Mouse (Mus musculus) gastrocnemius, postnatal 14 days (tissue): ENCODE results near the gene Ifitm2. TPM values are rescaled to one million over a fixed set of nuclear protein-coding genes. Genes with fewer than 3 reads are reported as not detected.
"Not testable (repeated sequence)": the region's sequence is repeated elsewhere in the genome, so short reads cannot be mapped to it uniquely, and the experiment has no call there.

ENCODE experiments used
- DNase-seq: peaks from one replicate; pipeline ENCODE4 v3.0.0; 2021; ENCODE audit warnings: mixed read lengths
- intact Hi-C: fragments of 180-260 bp; cut with DNase I; formaldehyde crosslinking; loops from one replicate; pipeline ENCODE4 v1.15.1; 2025; ENCODE audit warnings: low total_unique reads
- long read RNA-seq, 2 experiments: library from polyadenylated mRNA; stranded (forward); transcript quantifications; one replicate each; pipeline ENCODE4 v2.0.0; 2021
- total RNA-seq, 2 experiments: library from RNA; stranded (reverse); gene quantifications; 2 replicates each; pipeline ENCODE4 v1.2.3; 2021

The Ifitm2 gene
- total RNA-seq, result 100 to 1,000 TPM in 1 of 2 experiments, 10 to 100 TPM in 1; 83.9 to 105 TPM
- long read RNA-seq, experiment 1, transcript Ifitm2-201 (2 exons, 655 nt), result major isoform, 52 of 53 reads
- long read RNA-seq, experiment 1, partial matches to known transcripts, result 0 of 53 reads
- long read RNA-seq, experiment 1, other reads (novel, unspliced or antisense), result 1 of 53 reads
- long read RNA-seq, experiment 2, transcript Ifitm2-201 (2 exons, 655 nt), result major isoform, 70 of 71 reads
- long read RNA-seq, experiment 2, partial matches to known transcripts, result 1 of 71 reads
- long read RNA-seq, experiment 2, other reads (novel, unspliced or antisense), result 0 of 71 reads

DNA sequence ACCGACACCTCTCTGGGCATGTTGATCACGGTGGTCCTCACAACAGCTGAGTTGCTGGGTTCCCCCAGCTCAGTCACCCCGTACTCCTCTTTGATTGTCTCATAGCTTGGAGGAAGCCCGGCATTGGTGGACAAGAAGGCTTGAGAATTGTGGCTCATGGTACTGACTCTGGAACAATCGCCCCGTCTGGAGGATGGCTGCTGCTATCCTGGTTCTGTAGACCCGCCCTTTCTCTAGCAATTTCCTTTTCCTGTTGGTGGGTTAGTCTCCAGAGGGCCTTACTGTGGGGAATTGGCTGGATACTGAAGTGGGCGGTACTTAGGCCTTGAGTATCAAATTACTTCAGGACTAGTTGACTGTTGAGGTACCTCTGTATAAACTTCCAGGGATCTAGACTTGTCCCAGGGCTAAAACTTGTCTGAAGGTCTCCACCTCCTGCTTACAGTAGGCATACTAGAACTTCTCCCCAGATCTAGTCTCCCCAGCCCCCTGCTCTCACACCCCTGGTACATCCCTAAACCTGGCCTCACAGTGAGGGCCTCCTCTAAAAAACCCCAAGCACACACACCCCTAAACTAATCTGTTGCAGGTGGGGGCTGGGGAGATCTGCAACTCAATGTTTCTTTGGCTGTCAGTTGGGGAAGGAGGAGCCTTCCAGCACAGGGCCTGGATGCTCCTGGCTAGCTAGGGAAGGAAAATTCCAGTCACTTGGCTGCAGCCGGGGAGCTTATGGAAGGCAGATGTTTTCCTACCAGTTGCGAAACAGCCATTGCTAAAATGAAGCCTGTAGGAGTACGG is at the start of gene Ifitm2, which contains the start of gene Gm45717:
TSS of gene Ifitm2 (minus strand) at position 230 of the 798 bp plus-strand sequence.
TSS of gene Gm45717 (minus strand) at position 180 of the 798 bp plus-strand sequence.
- intact Hi-C loops, result no loop called here
- DNase-seq, result peak; percentile 85

DNA sequence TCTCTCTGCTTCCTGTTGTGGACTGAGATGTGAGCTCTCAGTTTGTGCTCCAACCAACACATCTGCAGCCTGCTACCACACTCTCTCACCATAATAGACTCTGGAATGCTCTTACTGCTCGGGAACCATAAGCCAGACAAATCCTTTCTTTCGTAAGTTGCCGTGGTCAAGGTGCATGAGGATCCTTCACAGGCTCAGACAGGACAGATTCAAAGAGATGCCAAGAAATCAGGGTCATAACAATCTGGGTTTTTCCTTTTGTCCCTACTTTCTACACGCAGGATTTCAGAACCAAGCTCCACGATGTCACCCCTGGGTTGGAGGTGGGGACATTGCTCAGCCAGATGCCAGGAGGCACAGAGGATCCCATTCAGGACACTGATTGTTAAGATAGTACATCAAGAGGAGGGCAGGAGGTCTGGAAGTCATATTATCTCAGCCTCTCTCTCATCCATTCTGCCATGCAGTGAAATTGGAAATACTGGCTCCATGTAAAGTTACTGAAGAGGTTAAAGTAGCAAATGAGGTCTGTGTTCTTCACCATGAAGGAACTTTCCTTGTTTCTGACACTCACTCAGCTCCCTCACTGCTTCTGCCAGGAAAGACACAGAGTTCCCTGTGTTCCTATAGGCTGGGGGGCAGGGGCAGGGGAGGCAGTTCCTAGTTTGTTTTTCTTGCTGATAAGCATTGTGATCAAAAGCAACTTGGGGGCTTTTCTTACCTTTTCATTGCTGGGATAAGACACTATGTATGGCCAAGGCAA is 47.6 kb upstream of the Ifitm2 start:
- intact Hi-C loops, result no loop called here
- no peak for DNase-seq

DNA sequence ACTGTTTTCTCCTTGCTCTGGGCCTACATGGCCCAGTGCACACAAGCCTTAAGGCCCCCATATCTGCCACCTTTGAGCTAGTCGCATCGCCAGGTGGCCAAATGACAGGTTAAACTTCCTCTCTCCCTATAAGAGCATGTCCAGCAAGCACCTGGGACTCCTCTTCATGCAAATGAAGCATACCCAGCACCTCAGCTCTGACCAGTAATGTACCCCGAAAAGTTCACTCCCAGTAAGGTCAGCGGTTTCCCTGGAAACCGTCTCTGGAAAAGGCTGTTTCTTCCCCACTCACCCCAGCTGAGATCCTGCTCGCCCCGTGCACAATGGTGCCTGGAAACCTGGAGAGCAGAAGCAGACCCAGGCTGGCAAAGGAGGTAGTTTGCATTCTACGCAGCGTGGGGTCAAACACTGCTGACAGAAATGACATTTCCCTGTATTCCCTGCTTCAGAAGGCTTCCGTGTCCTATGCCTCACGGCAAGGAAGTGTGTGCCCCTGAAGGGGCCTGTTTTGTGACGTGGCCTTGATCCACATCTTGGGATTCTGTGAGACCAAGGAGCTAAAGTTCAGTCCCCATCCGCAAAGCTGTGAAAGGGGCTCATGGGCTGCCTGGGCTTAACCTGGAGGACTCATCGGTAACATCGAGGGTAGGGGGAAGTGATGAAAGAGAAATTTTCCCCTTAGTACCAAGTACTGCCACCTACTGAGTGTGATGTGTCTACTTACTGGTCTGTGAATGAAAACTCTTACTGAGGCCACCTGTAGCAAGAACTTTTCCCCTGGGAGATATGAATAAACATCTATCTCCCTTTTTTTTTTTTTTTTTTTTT is 45.3 kb upstream of the Ifitm2 start:
- intact Hi-C loops, result no loop called here
- DNase-seq, result no peak

DNA sequence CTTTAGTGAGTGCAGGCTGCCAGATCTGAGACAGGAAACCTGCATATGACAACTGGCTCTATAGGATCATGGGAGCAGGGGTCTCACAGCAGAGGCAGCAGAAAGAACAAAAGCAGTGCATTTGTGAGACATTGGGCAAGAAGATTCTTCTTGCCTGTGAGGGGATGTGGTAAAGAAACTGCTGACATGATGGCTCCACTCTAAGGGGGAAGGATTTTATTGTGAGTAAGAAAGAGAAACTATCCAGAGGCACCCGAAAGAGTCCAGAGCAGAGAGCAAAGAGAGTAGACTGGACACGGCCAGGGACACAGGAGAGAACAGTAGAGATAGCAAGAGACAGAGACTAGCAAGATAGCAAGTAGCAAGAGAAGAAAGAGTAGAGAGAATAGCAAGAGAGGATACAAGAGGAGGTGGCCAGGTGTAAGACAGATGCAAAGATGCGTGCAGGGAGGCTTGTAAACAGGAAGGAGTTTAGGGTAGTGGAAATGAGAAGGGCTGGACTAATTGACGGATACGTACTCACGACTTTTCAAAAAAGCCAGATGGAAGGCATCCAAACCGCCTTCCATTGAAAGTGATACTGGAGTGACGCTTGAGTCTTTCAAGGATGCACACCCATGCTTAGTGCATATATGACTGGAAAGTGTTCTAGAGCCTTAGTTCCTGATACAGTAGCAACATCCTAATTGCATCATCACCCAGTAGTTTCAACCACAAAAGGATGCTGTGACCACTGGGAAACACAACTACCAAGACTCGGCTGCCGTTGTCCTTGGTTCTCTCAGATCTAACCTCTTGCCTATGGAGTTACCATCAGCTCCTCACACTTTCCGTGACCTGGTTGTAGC is 43.3 kb upstream of the Ifitm2 start:
- no peak for DNase-seq
- intact Hi-C loops, result no loop called here

DNA sequence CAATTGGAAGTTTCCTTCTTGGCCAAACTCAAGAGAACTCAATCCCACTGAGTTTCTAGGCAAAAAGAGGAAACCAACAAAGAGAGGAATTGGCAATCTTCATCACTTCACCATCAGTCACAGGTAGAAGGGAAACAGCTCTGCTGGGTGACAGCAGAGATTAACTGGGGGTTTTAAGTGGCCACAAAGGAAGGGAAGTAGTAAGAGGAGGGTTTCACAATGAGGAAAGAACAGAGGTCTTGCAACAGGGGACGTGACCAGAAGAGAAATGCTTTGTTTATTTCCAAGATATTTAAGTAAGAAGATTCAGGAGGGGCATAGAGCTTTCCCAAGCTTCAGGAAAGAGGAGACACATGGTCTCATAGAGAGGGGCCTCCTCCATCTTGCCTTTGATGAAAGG is 42.0 kb upstream of the Ifitm2 start:
- no peak for DNase-seq
- intact Hi-C loops, result no loop called here

DNA sequence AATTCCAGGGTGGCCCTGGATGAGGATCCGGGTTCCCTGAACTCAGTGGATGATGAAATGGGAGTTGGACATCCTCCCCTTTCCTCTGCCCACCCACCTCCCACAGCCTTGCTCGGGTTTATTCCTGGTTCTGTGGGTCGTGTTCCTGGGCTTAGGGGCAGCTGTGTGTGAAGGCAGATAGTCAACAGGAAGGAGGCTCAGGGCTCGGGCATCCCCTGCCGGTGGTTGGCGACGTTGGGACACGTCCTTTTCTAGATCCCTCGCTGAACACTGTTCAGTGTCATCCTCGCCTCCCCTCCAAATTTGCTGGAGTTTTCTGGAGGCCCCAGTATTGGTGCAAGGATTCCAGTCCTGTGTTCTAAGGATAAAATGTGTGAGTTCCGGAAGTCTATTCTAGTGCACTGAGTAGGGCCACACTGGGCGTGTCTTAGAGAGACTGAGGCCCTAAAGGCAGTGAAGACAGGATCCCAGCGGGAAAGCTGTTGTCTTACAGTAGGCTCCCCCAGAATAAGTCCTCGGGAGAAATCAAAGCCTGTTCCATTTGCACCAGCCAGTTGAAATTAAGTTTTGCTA is 35.4 kb upstream of the Ifitm2 start:
- intact Hi-C loops, result no loop called here
- no peak for DNase-seq

DNA sequence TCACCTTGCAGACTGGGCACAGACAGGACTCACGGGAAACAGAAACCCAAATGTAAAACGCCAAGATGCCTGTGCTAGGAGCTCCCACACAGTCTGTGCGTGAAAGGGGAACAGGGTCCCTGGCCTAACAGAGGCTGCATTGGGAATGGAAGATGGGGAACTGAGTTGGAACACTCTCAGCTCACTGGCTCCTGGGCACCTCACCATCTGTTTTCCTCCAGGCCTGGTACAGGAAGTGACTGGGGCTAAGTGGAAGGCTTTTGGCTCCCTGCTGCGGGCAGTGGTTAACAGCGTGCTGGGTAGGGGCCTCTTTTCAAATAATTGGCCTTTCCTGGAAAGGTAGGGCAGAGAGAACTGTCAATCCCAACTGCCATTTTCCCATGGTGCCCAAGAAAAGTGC is 34.8 kb upstream of the Ifitm2 start:
- DNase-seq, result no peak
- intact Hi-C loops, result no loop called here

DNA sequence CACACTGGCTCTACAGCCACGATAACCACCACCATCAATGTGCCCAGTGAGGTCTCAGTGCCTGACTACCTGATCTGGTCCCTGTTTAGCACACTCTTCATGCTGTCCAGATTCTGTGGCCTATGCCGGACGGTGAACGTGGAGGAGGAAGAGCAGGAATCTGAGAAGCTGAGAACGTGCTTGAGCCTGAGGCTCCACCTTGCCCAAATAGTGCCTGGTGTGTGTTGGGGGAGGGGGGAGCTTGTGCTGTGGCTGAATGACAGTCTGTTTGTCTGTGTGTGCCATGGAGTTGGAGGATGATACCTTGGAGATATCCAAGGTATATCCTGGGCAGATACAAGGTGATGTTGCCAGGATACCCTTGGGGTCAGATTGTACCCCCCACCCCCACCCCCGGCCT is 34.4 kb upstream of the Ifitm2 start:
- DNase-seq, result no peak
- intact Hi-C loops, result no loop called here

DNA sequence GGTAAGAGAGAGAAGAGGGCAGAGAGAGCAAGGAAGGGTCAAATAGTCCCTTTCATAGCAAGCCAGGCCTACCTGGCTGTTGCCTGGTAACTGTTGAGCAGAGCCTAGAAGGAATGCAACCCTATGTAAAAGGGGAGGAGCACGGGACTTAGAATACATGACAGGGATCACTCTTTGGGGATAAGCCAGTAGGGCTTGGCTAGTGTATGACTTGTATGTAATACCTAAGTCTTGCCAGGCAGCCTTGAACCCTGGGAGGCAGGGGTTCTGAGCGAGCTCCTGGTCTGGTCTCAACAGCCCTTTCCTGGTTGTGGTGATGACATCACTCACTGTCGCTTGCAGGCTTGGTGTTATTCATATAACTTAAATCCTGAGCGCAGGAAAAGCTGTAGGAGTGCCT is 33.2 kb upstream of the Ifitm2 start:
- intact Hi-C loops, result no loop called here
- DNase-seq, result no peak

DNA sequence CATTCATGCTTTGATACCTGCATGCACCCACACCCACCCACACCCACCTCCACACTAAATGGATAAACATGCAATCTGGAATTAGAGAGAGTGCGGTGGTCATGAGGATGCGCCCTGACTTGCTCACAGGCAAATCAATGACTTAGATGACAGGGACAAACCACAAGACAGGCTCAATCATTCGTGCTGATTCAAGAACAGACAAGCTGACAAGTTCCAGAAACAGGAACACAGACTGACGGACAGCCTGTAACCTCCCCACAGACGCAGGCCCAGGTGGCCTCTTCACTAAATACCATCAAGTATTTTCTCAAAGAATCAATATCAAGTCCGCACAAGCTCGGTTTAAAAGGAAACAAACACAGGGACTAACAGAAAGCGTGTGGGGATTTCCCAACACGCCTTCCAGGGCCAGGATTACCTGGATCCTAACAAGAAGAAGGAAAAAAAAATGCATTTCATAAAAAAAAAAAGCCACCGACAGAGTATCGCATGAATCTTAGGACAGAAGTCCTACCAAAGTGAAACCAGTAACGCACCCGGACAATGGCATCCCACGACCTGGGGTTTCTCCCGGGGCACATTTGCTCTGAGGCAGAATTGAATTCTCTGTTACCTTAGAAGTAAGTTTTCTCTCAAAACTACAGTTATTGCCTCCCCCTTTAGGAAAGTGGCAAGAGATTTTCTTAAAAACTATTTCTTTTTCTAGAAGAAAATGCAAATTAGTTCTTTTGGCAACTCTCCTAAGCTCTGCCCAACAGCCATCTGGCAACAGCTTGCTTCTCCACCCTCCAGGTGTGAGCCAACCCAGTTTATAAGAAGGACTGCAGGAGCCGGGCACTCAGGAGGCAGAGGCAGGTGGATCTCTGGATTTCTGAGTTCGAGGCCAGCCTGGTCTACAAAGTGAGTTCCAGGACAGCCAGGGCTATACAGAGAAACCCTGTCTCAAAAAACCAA is 31.7 kb upstream of the Ifitm2 start:
- DNase-seq, result no peak
- intact Hi-C loops, result no loop called here

DNA sequence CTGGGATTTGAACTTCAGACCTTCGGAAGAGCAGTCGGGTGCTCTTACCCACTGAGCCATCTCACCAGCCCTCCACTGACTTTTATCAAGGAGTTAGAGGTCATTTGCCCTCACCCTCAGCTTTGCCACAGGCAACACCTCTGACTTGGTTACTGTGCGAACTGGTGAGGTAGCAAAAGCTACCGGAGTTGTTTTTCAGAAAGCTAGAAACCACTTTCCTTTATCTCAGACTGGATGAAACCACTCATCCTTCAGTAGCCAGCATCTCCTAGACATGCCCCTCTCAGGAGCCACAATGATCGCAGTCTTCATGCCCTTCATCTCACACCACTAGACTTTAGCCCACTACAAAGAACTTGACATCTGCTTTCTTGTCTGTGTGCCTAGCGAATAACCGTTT is 27.2 kb upstream of the Ifitm2 start:
- DNase-seq, result no peak
- intact Hi-C loops, result no loop called here

DNA sequence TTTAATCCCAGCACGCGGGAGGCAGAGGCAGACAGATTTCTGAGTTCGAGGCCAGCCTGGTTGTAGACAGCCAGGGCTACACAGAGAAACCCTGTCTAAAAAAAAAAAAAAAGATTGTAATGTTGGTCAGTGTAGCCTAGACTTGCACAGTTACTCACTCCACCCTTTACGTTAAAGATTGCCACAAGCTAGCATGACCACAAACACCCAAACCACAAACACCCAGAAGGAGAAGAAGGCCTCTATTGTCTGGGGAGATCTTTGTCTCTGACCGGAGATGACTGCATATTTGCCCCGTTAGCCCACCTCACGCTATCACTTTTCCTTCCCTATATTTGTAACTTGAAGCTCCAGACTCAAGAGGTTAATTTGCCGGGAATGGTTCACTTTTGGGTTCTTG is 25.9 kb upstream of the Ifitm2 start:
- intact Hi-C loops, result no loop called here
- no peak for DNase-seq

DNA sequence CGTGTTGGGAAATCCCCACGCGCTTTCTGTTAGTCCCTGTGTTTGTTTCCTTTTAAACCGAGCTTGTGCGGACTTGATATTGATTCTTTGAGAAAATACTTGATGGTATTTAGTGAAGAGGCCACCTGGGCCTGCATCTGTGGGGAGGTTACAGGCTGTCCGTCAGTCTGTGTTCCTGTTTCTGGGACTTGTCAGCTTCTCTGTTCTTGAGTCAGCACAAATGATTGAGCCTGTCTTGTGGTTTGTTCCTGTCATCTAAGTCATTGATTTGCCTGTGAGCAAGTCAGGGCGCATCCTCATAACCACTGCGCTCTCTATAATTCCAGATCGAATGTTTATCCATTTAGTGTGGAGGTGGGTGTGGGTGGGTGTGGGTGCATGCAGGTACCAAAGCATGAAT is 20.9 kb upstream of the Ifitm2 start:
- intact Hi-C loops, DNase-seq: not testable (repeated sequence)

DNA sequence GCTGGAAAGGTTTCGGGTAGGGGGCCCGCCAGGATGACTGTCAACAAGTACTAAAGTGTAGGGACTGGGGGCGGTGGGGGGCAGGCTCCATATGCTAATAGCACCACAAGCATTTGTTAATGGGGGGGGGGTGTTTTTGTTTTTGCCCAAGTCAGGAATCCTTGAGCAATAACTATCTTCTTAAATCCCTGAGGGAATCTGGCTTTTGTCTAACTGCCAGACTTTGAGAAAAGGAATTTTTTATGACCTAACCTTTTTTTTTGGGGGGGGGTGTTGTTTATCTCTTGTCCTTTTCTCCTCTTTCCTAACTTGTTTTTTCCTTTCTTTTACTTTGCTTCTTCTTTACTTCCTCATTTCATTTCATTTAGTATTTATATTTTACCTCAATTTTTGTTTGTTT is 19.7 kb upstream of the Ifitm2 start:
- no peak for DNase-seq
- intact Hi-C loops, result no loop called here

DNA sequence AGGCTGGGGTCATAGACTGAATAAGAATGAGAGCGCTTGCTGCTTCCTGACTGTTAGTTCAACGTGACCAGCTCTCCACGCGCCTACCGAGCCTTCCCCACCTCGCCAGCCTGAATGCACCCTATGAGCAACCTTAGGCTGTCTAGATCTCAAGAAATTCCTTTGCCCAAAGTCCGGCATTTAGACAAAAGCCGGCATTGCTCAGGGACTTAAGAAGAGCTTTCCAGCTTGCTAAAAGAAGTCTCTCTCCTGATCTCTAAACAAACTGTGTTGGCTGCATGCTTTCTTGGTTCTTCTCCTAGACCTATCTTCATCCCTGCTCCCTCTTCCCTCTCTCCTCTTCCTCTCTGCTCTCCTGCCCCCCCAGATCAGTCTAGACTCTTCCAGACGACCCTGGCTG is 19.2 kb upstream of the Ifitm2 start:
- intact Hi-C loops, result no loop called here
- DNase-seq, result no peak

DNA sequence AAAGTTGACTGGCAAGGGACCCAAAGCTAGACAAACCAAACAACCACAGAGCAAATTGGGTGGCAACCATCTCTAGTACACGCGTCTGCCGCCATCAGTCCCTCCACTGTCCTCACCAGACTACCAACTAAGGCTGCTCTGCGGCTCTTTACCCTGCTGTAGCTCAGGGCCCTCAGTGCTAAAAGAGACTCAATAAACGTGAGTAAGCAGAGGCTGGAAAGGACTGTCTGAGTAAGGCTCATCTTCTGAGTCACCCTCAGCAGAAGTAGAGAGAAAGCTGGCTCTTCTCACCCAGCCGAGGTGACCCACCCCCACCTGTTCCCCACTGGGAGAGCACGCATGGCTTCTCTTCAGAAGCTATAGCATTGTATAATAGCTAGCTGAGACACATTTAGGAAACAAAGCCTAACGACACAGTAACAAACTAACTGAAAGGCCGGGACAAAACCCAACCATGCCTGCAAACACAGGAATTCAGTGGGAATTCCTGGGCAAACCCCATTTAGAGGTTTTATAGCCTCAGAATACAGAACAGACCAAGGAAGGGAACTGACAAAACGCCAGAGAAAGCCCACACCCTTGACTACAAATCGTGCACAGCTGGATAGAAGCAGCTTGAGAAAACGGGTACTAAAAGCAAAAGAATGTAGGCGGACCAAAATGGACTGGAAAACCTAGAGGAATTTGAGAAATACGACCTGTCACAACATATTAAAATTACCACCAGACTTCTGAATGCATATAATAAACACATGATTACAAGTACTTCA is 17.8 kb upstream of the Ifitm2 start:
- DNase-seq, result no peak
- intact Hi-C loops, result no loop called here
